Mouse (Mus musculus) limb, embryonic 14.5 days (tissue): ENCODE measurements around the gene Gm20538. TPM values are rescaled to one million over a fixed set of nuclear protein-coding genes. Genes with fewer than 3 reads are reported as not detected.

Source experiments
- ATAC-seq: fragments of 200-750 bp; cut with Nextera tagmentation; 2 replicates; pipeline ENCODE4 v1.8.0; 2017; ENCODE audit warnings: low read depth, moderate number of reproducible peaks, moderate TSS enrichment; ENCODE audit not compliant: low FRiP score
- DNase-seq: peaks from one replicate; pipeline ENCODE4 v3.0.0-alpha.2; 2015; ENCODE audit warnings: low spot score
- H3K27ac ChIP-seq: fragments of 300-500 bp; sonication (generic); replicated peaks from 2 replicates; pipeline ENCODE4 v1.5.1; 2014; ENCODE audit warnings: low read depth, mild to moderate bottlenecking, low read length, moderate library complexity, mixed read lengths
- H3K27me3 ChIP-seq: fragments of 300-500 bp; sonication (generic); 2 replicates; pipeline ENCODE4 v1.6.1; 2014; ENCODE audit warnings: low read length, mixed read lengths; ENCODE audit not compliant: control insufficient read depth, insufficient read depth
- H3K36me3 ChIP-seq: fragments of 300-500 bp; sonication (generic); 2 replicates; pipeline ENCODE4 v1.6.1; 2014; ENCODE audit warnings: mild to moderate bottlenecking, low read length, moderate library complexity, mixed read lengths; ENCODE audit not compliant: control insufficient read depth, insufficient read depth
- H3K4me1 ChIP-seq: fragments of 300-500 bp; sonication (generic); 2 replicates; pipeline ENCODE4 v1.6.1; 2014; ENCODE audit warnings: antibody characterized with exemption, low read length, mixed read lengths; ENCODE audit not compliant: control insufficient read depth, insufficient read depth
- H3K4me2 ChIP-seq: fragments of 300-500 bp; sonication (generic); replicated peaks from 2 replicates; pipeline ENCODE4 v1.6.1; 2014; ENCODE audit warnings: low read depth, mild to moderate bottlenecking, low read length, moderate library complexity; ENCODE audit not compliant: severe bottlenecking
- H3K4me3 ChIP-seq: fragments of 300-500 bp; sonication (generic); replicated peaks from 2 replicates; pipeline ENCODE4 v1.5.1; 2014; ENCODE audit warnings: low read length
- H3K9ac ChIP-seq: fragments of 300-500 bp; sonication (generic); 2 replicates; pipeline ENCODE4 v1.6.1; 2014; ENCODE audit warnings: mild to moderate bottlenecking, low read depth, low read length, moderate library complexity; ENCODE audit not compliant: severe bottlenecking
- H3K9me3 ChIP-seq: fragments of 300-500 bp; sonication (generic); 2 replicates; pipeline ENCODE4 v1.6.1; 2016; ENCODE audit warnings: low read length; ENCODE audit not compliant: control insufficient read depth
- POLR2A ChIP-seq: fragments of 200-500 bp; IDR thresholded peaks from 2 replicates; pipeline ENCODE4 v1.8.0; 2012; ENCODE audit warnings: inconsistent platforms, mild to moderate bottlenecking, moderate library complexity, borderline replicate concordance; ENCODE audit not compliant: insufficient read depth, insufficient read length; ENCODE audit errors: extremely low read depth
- WGBS: fragments of 180-500 bp; shearing (Covaris S2); extraction: QIAGEN DNeasy Blood & Tissue Kit; methylation state at CpG from one replicate; pipeline ENCODE4 v1.1.7; 2014; 5-methylcytosine and 5-hydroxymethylcytosine counted together
- polyA plus RNA-seq, 2 experiments: library from polyadenylated mRNA; depleted of rRNA in 1 of 2; stranded (reverse) in 1 of 2; unstranded in 1 of 2; fragments of >200 nt; fragmentation: Nextera tagmentation in 1 of 2; extraction: Ambion mirVana in 1 of 2; gene quantifications; 2 replicates each; pipeline versions ENCODE4 v1.2.1 to v1.2.3; 2012 to 2014

Gene Gm20538
- polyA plus RNA-seq, 2 experiments, result not detected

DNA sequence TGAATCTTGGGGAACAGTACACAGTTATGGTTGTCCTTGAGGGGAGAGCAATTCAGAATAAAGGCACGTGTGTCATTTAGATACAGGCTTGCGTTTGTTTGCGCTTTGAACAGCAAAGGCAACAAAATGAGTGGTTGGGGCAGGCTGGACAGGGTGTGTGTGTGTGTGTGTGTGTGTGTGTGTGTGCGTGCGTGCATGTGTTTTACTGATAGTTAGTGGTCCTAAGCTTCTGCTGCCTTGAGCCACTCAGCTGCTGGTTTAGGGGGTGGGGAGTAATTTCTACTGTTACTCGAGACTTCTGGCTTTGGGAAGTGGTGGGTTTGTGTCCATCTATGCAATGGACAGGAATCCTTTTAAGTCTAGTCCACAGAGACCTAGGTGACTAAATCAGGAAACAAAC is 53.7 kb downstream of the Gm20538 start:
- H3K4me1 ChIP-seq, result 0 out of 2 replicates have a peak, but pooled peaks cover 3% of the 10 kb centered on the region
- no peaks in the 10 kb centered on the region for H3K9me3 ChIP-seq
- 0 out of 2 replicates have a peak, but pooled peaks cover 4% of the 10 kb centered on the region for H3K27me3 ChIP-seq
- H3K9ac ChIP-seq, result no peak overlapping the region
- H3K27ac ChIP-seq, result no peak overlapping the region
- no peaks in the 10 kb centered on the region for H3K36me3 ChIP-seq
- ATAC-seq (no peak), DNase-seq (no peak)
- no peak overlapping the region for H3K4me2 ChIP-seq
- WGBS, result 55% methylated on average over 6 of the region's 6 CpGs
- TF ChIP-seq POLR2A, result no peak
- no peak overlapping the region for H3K4me3 ChIP-seq

DNA sequence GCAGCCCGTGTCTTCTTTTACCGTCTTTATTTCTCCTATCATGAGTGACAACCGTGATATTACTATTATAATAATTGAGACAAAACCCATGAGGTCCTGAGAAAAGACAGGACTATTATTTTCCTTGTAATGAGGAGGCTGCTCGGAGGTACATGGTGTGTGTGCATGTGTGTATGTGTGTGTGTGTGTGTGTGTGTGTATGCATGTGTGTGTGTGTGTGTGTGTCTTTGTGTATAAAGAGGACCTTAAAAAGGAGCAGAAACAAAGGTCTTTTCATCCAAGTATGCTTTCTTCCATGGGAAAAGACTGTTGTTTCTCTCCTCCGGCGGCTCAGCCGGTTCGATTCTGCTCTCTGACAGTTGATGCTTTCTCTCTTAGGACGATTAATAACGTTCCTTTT is 55.7 kb downstream of the Gm20538 start:
- DNase-seq (no peak), ATAC-seq (no peak)
- Histone ChIP-seq H3K4me1 (0 out of 2 replicates have a peak, but pooled peaks cover 3% of the 10 kb centered on the region), H3K27me3 (0 out of 2 replicates have a peak, but pooled peaks cover 4% of the 10 kb centered on the region), H3K4me2 (no peak overlapping the region), H3K9me3 (no peaks in the 10 kb centered on the region), H3K36me3 (no peaks in the 10 kb centered on the region), H3K9ac (no peak overlapping the region), H3K4me3 (no peak overlapping the region), H3K27ac (no peak overlapping the region)
- 80% methylated on average over 10 of the region's 10 CpGs for WGBS
- TF ChIP-seq POLR2A, result no peak

- no peak for ATAC-seq
- no peak overlapping the region for H3K4me2 ChIP-seq
- 50% methylated on average over 8 of the region's 8 CpGs for WGBS
- no peaks in the 10 kb centered on the region for H3K36me3 ChIP-seq
- no peak overlapping the region for H3K27ac ChIP-seq
- H3K27me3 ChIP-seq, result 0 out of 2 replicates have a peak, but pooled peaks cover 4% of the 10 kb centered on the region
- 0 out of 2 replicates have a peak, but pooled peaks cover 3% of the 10 kb centered on the region for H3K4me1 ChIP-seq
- H3K4me3 ChIP-seq, result no peak overlapping the region
- no peak for TF ChIP-seq POLR2A
- no peak overlapping the region for H3K9ac ChIP-seq
- H3K9me3 ChIP-seq, result no peaks in the 10 kb centered on the region
- DNase-seq, result no peak
These were observed 56.1 kb downstream of the Gm20538 start for GRCm38 (mm10) chr19:44496511-44496910.

Other genes starting within 250 kb of the Gm20538 start
- gene Scd4, start 219.7 kb downstream of the Gm20538 start, polyA plus RNA-seq (2012; rRNA removed), result 0.76 and 0.80 TPM in 2 replicates
- gene Scd4, start 219.7 kb downstream of the Gm20538 start, polyA plus RNA-seq (2014; fragmentation: Nextera tagmentation; extraction: Ambion mirVana), result 0.12 and 0.35 TPM in 2 replicates
- gene Scd1, start 145.0 kb downstream of the Gm20538 start, polyA plus RNA-seq (2012; rRNA removed), result 19.5 and 27.7 TPM in 2 replicates
- gene Scd1, start 145.0 kb downstream of the Gm20538 start, polyA plus RNA-seq (2014; fragmentation: Nextera tagmentation; extraction: Ambion mirVana), result 6.8 and 7.4 TPM in 2 replicates
- 0.03 and 0.04 TPM in 2 replicates for gene Wnt8b, start 59.4 kb downstream of the Gm20538 start, polyA plus RNA-seq (2012; rRNA removed)
- not detected in 2 replicates for gene Wnt8b, start 59.4 kb downstream of the Gm20538 start, polyA plus RNA-seq (2014; fragmentation: Nextera tagmentation; extraction: Ambion mirVana)
- gene Sec31b, start 7.0 kb downstream of the Gm20538 start, polyA plus RNA-seq (2012; rRNA removed), result 1.5 and 1.6 TPM in 2 replicates
- 0.14 and 0.34 TPM in 2 replicates for gene Sec31b, start 7.0 kb downstream of the Gm20538 start, polyA plus RNA-seq (2014; fragmentation: Nextera tagmentation; extraction: Ambion mirVana)
- 334 and 452 TPM in 2 replicates for gene Ndufb8, start 2.6 kb upstream of the Gm20538 start, polyA plus RNA-seq (2012; rRNA removed)
- 487 and 542 TPM in 2 replicates for gene Ndufb8, start 2.6 kb upstream of the Gm20538 start, polyA plus RNA-seq (2014; fragmentation: Nextera tagmentation; extraction: Ambion mirVana)
- 30.1 and 34.0 TPM in 2 replicates for gene Hif1an, start 10.0 kb upstream of the Gm20538 start, polyA plus RNA-seq (2012; rRNA removed)
- gene Hif1an, start 10.0 kb upstream of the Gm20538 start, polyA plus RNA-seq (2014; fragmentation: Nextera tagmentation; extraction: Ambion mirVana), result 27.3 and 28.1 TPM in 2 replicates
- gene Pax2, start 203.2 kb upstream of the Gm20538 start, polyA plus RNA-seq (2012; rRNA removed), result 0.05 and 0.10 TPM in 2 replicates
- not detected in 2 replicates for gene Pax2, start 203.2 kb upstream of the Gm20538 start, polyA plus RNA-seq (2014; fragmentation: Nextera tagmentation; extraction: Ambion mirVana)